Mouse (Mus musculus): ENCODE data around the gene Ep300. TPM values are rescaled to one million over a fixed set of nuclear protein-coding genes. Genes with fewer than 3 reads are reported as not detected.

Ep300 gene
- polyA plus RNA-seq, 1 experiment from 2014 or later: 27.6 TPM

GRCm38 (mm10) chr15:81680301-81680805, 95.2 kb downstream of the Ep300 start:
- Histone ChIP-seq H3K27me3 (ENCODE audit: control insufficient read depth, insufficient read depth, low read length) (no peaks in the 10 kb centered on the region), H3K9me3 (ENCODE audit: control insufficient read depth, low read length) (no peaks in the 10 kb centered on the region), H3K4me3 (ENCODE audit: low read depth, low read length) (no peak overlapping the region), H3K27ac (replicated peaks; ENCODE audit: low read depth, low read length) (no peak overlapping the region), H3K4me1 (ENCODE audit: control insufficient read depth, insufficient read depth, low read length) (no peaks in the 10 kb centered on the region), H3K9ac (ENCODE audit: low read length) (no peak overlapping the region), H3K36me3 (ENCODE audit: control insufficient read depth, insufficient read depth, low read length) (peaks cover 15% of the 10 kb centered on the region; the same call in 1 of the 2 replicates), H3K4me2 (ENCODE audit: low read depth, severe bottlenecking) (no peak overlapping the region)
- 97% methylated on average over 4 of the region's 4 CpGs for WGBS
- DNase-seq (ENCODE audit: low spot score): no peak
- no peak for ATAC-seq (ENCODE audit: insufficient number of reproducible peaks, low FRiP score, low TSS enrichment, low read depth)

DNA sequence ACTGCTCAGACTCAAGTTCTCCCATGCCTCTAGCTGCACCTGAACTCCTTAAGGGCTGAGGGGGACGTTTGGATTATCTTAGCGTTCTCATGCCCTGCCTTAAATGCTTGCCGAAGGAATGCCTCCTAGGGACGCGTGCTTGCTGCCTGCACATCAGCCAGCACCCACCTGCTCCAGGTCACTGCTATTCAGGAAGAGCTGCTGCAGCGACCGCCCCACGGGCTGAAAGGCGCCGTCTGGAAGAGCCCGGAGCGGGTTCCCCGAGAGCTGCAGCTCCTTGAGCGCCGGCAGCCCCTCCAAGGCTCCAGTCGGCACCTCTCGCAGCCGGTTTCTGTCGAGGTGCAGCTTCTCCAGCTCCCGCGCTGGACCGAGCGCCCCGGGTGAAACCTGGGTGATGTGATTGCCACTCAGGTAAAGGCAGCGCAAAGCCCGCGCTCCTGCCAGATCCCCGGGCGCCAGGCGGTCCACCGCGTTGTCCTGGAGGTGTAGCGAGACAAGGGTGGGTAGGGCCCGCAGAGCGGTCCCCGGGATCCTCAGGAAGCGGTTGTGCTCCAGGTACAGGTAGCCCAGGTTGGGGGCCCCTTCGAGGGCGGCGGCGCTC, 108.3 kb downstream of the Ep300 start:
- no peak overlapping the region for H3K27ac ChIP-seq (replicated peaks; ENCODE audit: low read depth, low read length)
- H3K9ac ChIP-seq (ENCODE audit: low read length): peak overlapping the region; percentile 67
- H3K4me2 ChIP-seq (ENCODE audit: low read depth, severe bottlenecking): peak overlapping the region; percentile 89
- 3% methylated on average over 41 of the region's 41 CpGs for WGBS
- DNase-seq (ENCODE audit: low spot score): no peak
- peaks cover 5% of the 10 kb centered on the region; the same call in 1 of the 2 replicates for H3K4me1 ChIP-seq (ENCODE audit: control insufficient read depth, insufficient read depth, low read length)
- H3K36me3 ChIP-seq (ENCODE audit: control insufficient read depth, insufficient read depth, low read length): no peaks in the 10 kb centered on the region
- peaks cover 31% of the 10 kb centered on the region for H3K27me3 ChIP-seq (ENCODE audit: control insufficient read depth, insufficient read depth, low read length)
- peak overlapping the region; percentile 43 for H3K4me3 ChIP-seq (ENCODE audit: low read depth, low read length)
- H3K9me3 ChIP-seq (ENCODE audit: control insufficient read depth, low read length): no peaks in the 10 kb centered on the region
- peak; percentile 6; the same call in 1 of the 2 replicates for ATAC-seq (ENCODE audit: insufficient number of reproducible peaks, low FRiP score, low TSS enrichment, low read depth)

DNA sequence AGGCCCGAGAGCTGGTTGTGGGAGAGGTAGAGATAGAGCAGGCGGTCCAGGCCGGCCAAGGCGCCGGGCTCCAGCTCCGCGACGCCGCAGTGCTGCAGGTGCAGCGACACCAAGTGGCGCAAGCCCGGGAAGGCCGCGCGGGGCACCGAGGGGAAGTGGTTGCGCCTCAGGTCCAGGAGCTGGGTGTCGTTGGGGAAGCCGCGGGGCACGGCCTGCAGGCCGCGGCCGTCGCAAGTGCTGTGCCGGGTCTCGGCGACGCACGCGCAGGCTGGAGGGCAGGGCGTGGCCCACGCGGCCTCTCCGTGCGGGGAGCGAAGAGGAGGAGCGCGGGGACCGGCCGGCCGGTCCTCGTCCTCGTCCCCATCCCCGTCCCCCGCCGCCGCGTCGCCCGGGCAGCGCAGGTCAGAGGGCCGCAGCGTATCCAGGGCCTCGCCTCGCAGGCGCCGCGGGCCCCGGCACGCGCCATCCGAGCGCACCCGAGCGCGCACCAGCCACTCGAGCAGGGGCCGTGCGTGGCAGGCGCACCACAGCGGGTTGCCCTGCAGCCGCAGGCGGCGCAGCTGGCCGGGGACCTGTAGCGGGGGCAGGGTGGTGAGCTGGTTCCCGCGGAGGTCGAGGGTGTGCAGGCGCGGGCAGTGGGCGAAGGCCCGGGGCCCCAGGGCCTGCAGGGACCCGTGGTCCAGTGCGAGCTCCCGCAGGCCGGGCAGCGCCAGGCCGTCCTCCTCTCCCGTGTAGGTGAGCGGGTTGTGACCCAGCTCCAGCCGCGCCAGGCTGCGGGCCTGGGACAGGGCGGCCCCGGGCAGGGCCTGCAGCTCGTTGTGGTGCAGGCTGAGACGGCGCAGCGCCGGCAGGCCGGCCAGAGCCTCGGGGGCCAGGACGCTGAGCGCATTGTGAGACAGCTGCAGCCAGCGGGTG, 109.1 kb downstream of the Ep300 start:
- H3K4me1 ChIP-seq (ENCODE audit: control insufficient read depth, insufficient read depth, low read length): peaks cover 5% of the 10 kb centered on the region; the same call in 1 of the 2 replicates
- no peaks in the 10 kb centered on the region for H3K36me3 ChIP-seq (ENCODE audit: control insufficient read depth, insufficient read depth, low read length)
- H3K4me2 ChIP-seq (ENCODE audit: low read depth, severe bottlenecking): peak overlapping the region; percentile 89
- ATAC-seq (ENCODE audit: insufficient number of reproducible peaks, low FRiP score, low TSS enrichment, low read depth) (peak; percentile 81), DNase-seq (ENCODE audit: low spot score) (peak; percentile 90)
- H3K27me3 ChIP-seq (ENCODE audit: control insufficient read depth, insufficient read depth, low read length): peaks cover 31% of the 10 kb centered on the region
- WGBS: under 1% methylated on average over 90 of the region's 107 CpGs
- no peak overlapping the region; the same call in 1 of the 2 replicates for H3K27ac ChIP-seq (replicated peaks; ENCODE audit: low read depth, low read length)
- H3K9ac ChIP-seq (ENCODE audit: low read length): peak overlapping the region; percentile 67
- H3K9me3 ChIP-seq (ENCODE audit: control insufficient read depth, low read length): no peaks in the 10 kb centered on the region
- peak overlapping the region; percentile 43 for H3K4me3 ChIP-seq (ENCODE audit: low read depth, low read length)

DNA sequence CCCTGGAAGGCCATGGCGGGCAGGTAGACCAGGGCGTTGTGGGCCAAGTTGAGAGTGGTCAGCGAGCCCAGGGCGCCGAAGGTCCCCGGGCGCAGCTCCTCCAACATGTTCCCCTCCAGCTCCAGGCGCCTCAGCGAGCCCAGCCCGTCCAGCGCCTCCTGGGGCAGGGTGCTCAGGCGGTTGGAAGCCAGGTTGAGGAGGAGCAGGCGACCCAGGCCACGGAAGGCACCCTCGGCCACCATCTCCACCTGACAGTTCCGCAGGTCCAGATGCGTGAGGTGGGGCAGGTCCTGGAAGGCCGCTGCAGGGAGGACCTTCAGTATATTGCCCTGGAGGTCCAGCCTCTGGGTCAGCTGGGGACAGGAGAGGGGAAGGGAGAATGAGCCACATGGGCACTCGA, 109.7 kb downstream of the Ep300 start:
- Histone ChIP-seq H3K9ac (ENCODE audit: low read length) (peak overlapping the region; percentile 67), H3K36me3 (ENCODE audit: control insufficient read depth, insufficient read depth, low read length) (no peaks in the 10 kb centered on the region), H3K4me3 (ENCODE audit: low read depth, low read length) (peak overlapping the region; percentile 43), H3K27ac (replicated peaks; ENCODE audit: low read depth, low read length) (no peak overlapping the region), H3K4me1 (ENCODE audit: control insufficient read depth, insufficient read depth, low read length) (peaks cover 5% of the 10 kb centered on the region; the same call in 1 of the 2 replicates), H3K9me3 (ENCODE audit: control insufficient read depth, low read length) (no peaks in the 10 kb centered on the region), H3K4me2 (ENCODE audit: low read depth, severe bottlenecking) (peak overlapping the region; percentile 89), H3K27me3 (ENCODE audit: control insufficient read depth, insufficient read depth, low read length) (peaks cover 31% of the 10 kb centered on the region)
- 23% methylated on average over 19 of the region's 19 CpGs for WGBS
- DNase-seq (ENCODE audit: low spot score): no peak
- ATAC-seq (ENCODE audit: insufficient number of reproducible peaks, low FRiP score, low TSS enrichment, low read depth): no peak

- no peak for DNase-seq (ENCODE audit: low spot score)
- peaks cover 25% of the 10 kb centered on the region for H3K27me3 ChIP-seq (ENCODE audit: control insufficient read depth, insufficient read depth, low read length)
- WGBS: 66% methylated on average over 7 of the region's 7 CpGs
- H3K27ac ChIP-seq (replicated peaks; ENCODE audit: low read depth, low read length): no peak within 1 kb of the TSS
- no peaks in the 10 kb centered on the region for H3K36me3 ChIP-seq (ENCODE audit: control insufficient read depth, insufficient read depth, low read length)
- H3K9ac ChIP-seq (ENCODE audit: low read length): peak within 1 kb of the TSS; percentile 7; the same call in 1 of the 2 replicates
- no peak for ATAC-seq (ENCODE audit: insufficient number of reproducible peaks, low FRiP score, low TSS enrichment, low read depth)
- no peak within 1 kb of the TSS for H3K4me3 ChIP-seq (ENCODE audit: low read depth, low read length)
- H3K9me3 ChIP-seq (ENCODE audit: control insufficient read depth, low read length): no peaks in the 10 kb centered on the region
- H3K4me2 ChIP-seq (ENCODE audit: low read depth, severe bottlenecking): peak within 1 kb of the TSS; percentile 17
- H3K4me1 ChIP-seq (ENCODE audit: control insufficient read depth, insufficient read depth, low read length): peaks cover 5% of the 10 kb centered on the region; the same call in 1 of the 2 replicates
Measured at GRCm38 (mm10) chr15:81697175-81697574, 112.0 kb downstream of the Ep300 start, which contains the start of gene Chadl. Gene Chadl, minus strand, starts transcription at chr15:81697287.

DNA sequence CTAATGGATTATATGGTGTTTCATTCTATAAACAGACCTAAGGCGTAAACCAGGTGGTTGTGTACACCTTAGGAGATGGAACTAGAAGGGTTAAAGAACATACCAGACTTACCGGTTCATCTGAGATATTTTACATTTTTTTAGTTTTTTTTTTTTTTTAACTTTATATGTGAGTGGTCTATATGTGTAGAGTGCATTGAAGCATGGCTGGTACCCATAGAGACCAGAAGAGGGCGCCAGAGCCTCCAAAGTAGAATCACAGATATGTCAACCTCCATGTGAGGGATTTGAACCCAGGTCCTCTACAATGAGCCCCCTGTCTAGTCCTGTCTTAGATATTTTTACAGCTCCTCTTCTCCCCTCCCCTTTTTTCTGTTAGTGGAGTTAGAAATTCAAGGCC, 112.7 kb downstream of the Ep300 start:
- Histone ChIP-seq H3K4me2 (ENCODE audit: low read depth, severe bottlenecking) (no peak overlapping the region), H3K27me3 (ENCODE audit: control insufficient read depth, insufficient read depth, low read length) (peaks cover 19% of the 10 kb centered on the region), H3K36me3 (ENCODE audit: control insufficient read depth, insufficient read depth, low read length) (peaks cover 2% of the 10 kb centered on the region; the same call in 1 of the 2 replicates), H3K9ac (ENCODE audit: low read length) (no peak overlapping the region), H3K4me1 (ENCODE audit: control insufficient read depth, insufficient read depth, low read length) (peaks cover 5% of the 10 kb centered on the region; the same call in 1 of the 2 replicates), H3K27ac (replicated peaks; ENCODE audit: low read depth, low read length) (no peak overlapping the region), H3K9me3 (ENCODE audit: control insufficient read depth, low read length) (no peaks in the 10 kb centered on the region), H3K4me3 (ENCODE audit: low read depth, low read length) (no peak overlapping the region)
- DNase-seq (ENCODE audit: low spot score) (no peak), ATAC-seq (ENCODE audit: insufficient number of reproducible peaks, low FRiP score, low TSS enrichment, low read depth) (no peak)
- 49% methylated on average over 3 of the region's 3 CpGs for WGBS

- no peak for DNase-seq (ENCODE audit: low spot score)
- Histone ChIP-seq H3K27ac (replicated peaks; ENCODE audit: low read depth, low read length) (no peak overlapping the region), H3K4me2 (ENCODE audit: low read depth, severe bottlenecking) (no peak overlapping the region), H3K9ac (ENCODE audit: low read length) (no peak overlapping the region), H3K4me1 (ENCODE audit: control insufficient read depth, insufficient read depth, low read length) (peaks cover 5% of the 10 kb centered on the region; the same call in 1 of the 2 replicates), H3K9me3 (ENCODE audit: control insufficient read depth, low read length) (no peaks in the 10 kb centered on the region), H3K27me3 (ENCODE audit: control insufficient read depth, insufficient read depth, low read length) (peaks cover 12% of the 10 kb centered on the region), H3K36me3 (ENCODE audit: control insufficient read depth, insufficient read depth, low read length) (peaks cover 6% of the 10 kb centered on the region; the same call in 1 of the 2 replicates), H3K4me3 (ENCODE audit: low read depth, low read length) (no peak overlapping the region)
- ATAC-seq (ENCODE audit: insufficient number of reproducible peaks, low FRiP score, low TSS enrichment, low read depth): no peak
- 85% methylated on average over 2 of the region's 2 CpGs for WGBS
Measured at GRCm38 (mm10) chr15:81698532-81698931, 113.4 kb downstream of the Ep300 start.

DNA sequence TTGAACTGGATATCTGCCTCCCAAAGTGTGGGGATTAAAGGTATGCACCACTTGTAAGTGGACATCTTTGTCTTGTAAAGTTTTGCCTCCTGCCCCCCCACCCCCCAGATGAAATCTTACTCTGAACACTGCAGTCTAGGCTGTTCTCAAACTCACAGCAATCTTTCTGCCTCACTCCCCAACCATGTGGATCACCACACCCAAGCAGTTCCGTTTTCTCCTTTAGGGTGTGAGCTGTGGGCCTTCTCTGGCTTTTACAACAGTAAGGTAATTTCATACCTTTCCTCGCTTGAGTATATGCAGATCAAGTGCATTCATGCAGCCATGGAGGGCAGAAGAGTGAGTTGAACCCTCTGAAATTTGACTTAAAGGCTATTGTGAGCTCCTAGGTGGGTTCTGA, 115.0 kb downstream of the Ep300 start:
- no peaks in the 10 kb centered on the region for H3K4me1 ChIP-seq (ENCODE audit: control insufficient read depth, insufficient read depth, low read length)
- no peak overlapping the region for H3K9ac ChIP-seq (ENCODE audit: low read length)
- no peaks in the 10 kb centered on the region for H3K9me3 ChIP-seq (ENCODE audit: control insufficient read depth, low read length)
- WGBS: 70% methylated on average over 2 of the region's 2 CpGs
- no peak overlapping the region for H3K4me2 ChIP-seq (ENCODE audit: low read depth, severe bottlenecking)
- peaks cover 11% of the 10 kb centered on the region for H3K36me3 ChIP-seq (ENCODE audit: control insufficient read depth, insufficient read depth, low read length)
- DNase-seq (ENCODE audit: low spot score) (no peak), ATAC-seq (ENCODE audit: insufficient number of reproducible peaks, low FRiP score, low TSS enrichment, low read depth) (no peak)
- no peak overlapping the region for H3K27ac ChIP-seq (replicated peaks; ENCODE audit: low read depth, low read length)
- peaks cover 2% of the 10 kb centered on the region; the same call in 1 of the 2 replicates for H3K27me3 ChIP-seq (ENCODE audit: control insufficient read depth, insufficient read depth, low read length)
- H3K4me3 ChIP-seq (ENCODE audit: low read depth, low read length): no peak overlapping the region

All from limb, embryonic 11.5 days (tissue).